Mouse (Mus musculus) intestine, embryonic 14.5 days (tissue): ENCODE measurements around the gene Hoxd4. TPM values are rescaled to one million over a fixed set of nuclear protein-coding genes. Genes with fewer than 3 reads are reported as not detected.

Experiments used
- ATAC-seq: fragments of 200-750 bp; cut with Nextera tagmentation; replicated peaks from 2 replicates; pipeline ENCODE4 v1.8.0; 2017; ENCODE audit warnings: low read depth, moderate number of reproducible peaks, moderate TSS enrichment, moderate library complexity; ENCODE audit not compliant: low FRiP score, low TSS enrichment
- DNase-seq: peaks from one replicate; pipeline ENCODE4 v3.0.0-alpha.2; 2018; ENCODE audit warnings: low spot score
- H3K27ac ChIP-seq: fragments of 300-500 bp; sonication (generic); 2 replicates; pipeline ENCODE4 v1.5.1; 2014; ENCODE audit warnings: low read depth, mild to moderate bottlenecking, control low read depth
- H3K27me3 ChIP-seq: fragments of 300-500 bp; sonication (generic); replicated peaks from 2 replicates; pipeline ENCODE4 v1.6.1; 2014; ENCODE audit warnings: low read length, control low read depth; ENCODE audit not compliant: control insufficient read depth, insufficient read depth
- H3K36me3 ChIP-seq: fragments of 300-500 bp; sonication (generic); 2 replicates; pipeline ENCODE4 v1.6.1; 2014; ENCODE audit warnings: low read length, control low read depth; ENCODE audit not compliant: control insufficient read depth, insufficient read depth
- H3K4me1 ChIP-seq: fragments of 300-500 bp; sonication (generic); replicated peaks from 2 replicates; pipeline ENCODE4 v1.6.1; 2014; ENCODE audit warnings: low read length, control low read depth, mixed read lengths; ENCODE audit not compliant: control insufficient read depth, insufficient read depth
- H3K4me2 ChIP-seq: fragments of 300-500 bp; sonication (generic); 2 replicates; pipeline ENCODE4 v1.6.1; 2014; ENCODE audit warnings: low read length
- H3K4me3 ChIP-seq: fragments of 300-500 bp; sonication (generic); 2 replicates; pipeline ENCODE4 v1.5.1; 2014; ENCODE audit warnings: low read depth, low read length, control low read depth, mixed read lengths
- H3K9ac ChIP-seq: fragments of 300-500 bp; sonication (generic); 2 replicates; pipeline ENCODE4 v1.6.1; 2014; ENCODE audit warnings: mild to moderate bottlenecking, low read length
- H3K9me3 ChIP-seq: fragments of 300-500 bp; sonication (generic); 2 replicates; pipeline ENCODE4 v1.6.1; 2016; ENCODE audit warnings: low read length, control low read depth; ENCODE audit not compliant: control insufficient read depth
- WGBS: fragments of 180-500 bp; shearing (Covaris S2); extraction: QIAGEN DNeasy Blood & Tissue Kit; methylation state at CpG from one replicate; pipeline ENCODE4 v1.1.7; 2014; 5-methylcytosine and 5-hydroxymethylcytosine counted together
- polyA plus RNA-seq: library from polyadenylated mRNA; unstranded; fragments of >200 nt; fragmentation: Nextera tagmentation; extraction: Ambion mirVana; gene quantifications from 2 replicates; pipeline ENCODE4 v1.2.1, GENCODE M21; 2014

Gene Hoxd4
- polyA plus RNA-seq, 1 experiment from 2014 or later, result 1.6 TPM

GRCm38 (mm10) chr2:74688795-74689573 is 22.7 kb upstream of the Hoxd4 start:
- peak; percentile 71 for DNase-seq
- H3K36me3 ChIP-seq, result no peaks in the 10 kb centered on the region
- peak overlapping the region; percentile 29 for H3K4me2 ChIP-seq
- H3K9ac ChIP-seq, result peak overlapping the region; percentile 42; the same call in 1 of the 2 replicates
- H3K9me3 ChIP-seq, result no peaks in the 10 kb centered on the region
- WGBS, result 8% methylated on average over 12 of the region's 12 CpGs
- H3K27me3 ChIP-seq, result peaks cover 100% of the 10 kb centered on the region
- H3K4me3 ChIP-seq, result no peak overlapping the region
- H3K4me1 ChIP-seq, result no peaks in the 10 kb centered on the region
- ATAC-seq, result no peak
- peak overlapping the region; percentile 4; the same call in 1 of the 2 replicates for H3K27ac ChIP-seq

- Histone ChIP-seq H3K36me3 (no peaks in the 10 kb centered on the region), H3K9me3 (no peaks in the 10 kb centered on the region), H3K27me3 (peaks cover 100% of the 10 kb centered on the region), H3K4me1 (no peaks in the 10 kb centered on the region), H3K27ac (peak overlapping the region; percentile 59), H3K4me3 (peak overlapping the region; percentile 13), H3K9ac (peak overlapping the region; percentile 42), H3K4me2 (peak overlapping the region; percentile 29)
- ATAC-seq (no peak), DNase-seq (peak; percentile 80)
- 3% methylated on average over 24 of the region's 24 CpGs for WGBS
These were observed 22.0 kb upstream of the Hoxd4 start for GRCm38 (mm10) chr2:74689574-74690337.

DNA sequence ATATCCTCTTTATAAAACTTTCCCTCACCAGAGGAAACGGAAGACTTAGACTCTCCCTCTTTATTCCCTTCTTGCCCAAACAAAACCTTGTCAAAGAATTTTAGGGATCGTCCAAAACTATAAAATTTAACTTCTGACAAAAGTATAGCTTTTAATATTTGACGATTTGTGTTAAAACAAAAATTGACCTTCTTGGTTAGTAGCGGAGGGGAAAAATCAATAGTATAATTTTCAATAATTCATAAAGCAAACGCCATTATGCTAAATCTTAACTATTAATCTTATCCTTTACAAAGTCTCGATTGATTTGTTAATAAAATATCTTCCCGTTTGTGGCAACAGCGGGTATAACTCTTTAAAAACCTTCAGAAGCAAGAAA is 21.4 kb upstream of the Hoxd4 start:
- H3K36me3 ChIP-seq, result no peaks in the 10 kb centered on the region
- peak overlapping the region; percentile 59 for H3K27ac ChIP-seq
- ATAC-seq (no peak), DNase-seq (no peak)
- no peaks in the 10 kb centered on the region for H3K9me3 ChIP-seq
- no peaks in the 10 kb centered on the region for H3K4me1 ChIP-seq
- WGBS, result 12% methylated on average over 8 of the region's 8 CpGs
- H3K4me3 ChIP-seq, result peak overlapping the region; percentile 30
- H3K9ac ChIP-seq, result peak overlapping the region; percentile 42
- H3K27me3 ChIP-seq, result peaks cover 100% of the 10 kb centered on the region
- peak overlapping the region; percentile 29 for H3K4me2 ChIP-seq

- 2% methylated on average over 56 of the region's 56 CpGs for WGBS
- H3K27me3 ChIP-seq, result peaks cover 100% of the 10 kb centered on the region
These were observed 20.4 kb upstream of the Hoxd4 start, which contains the start of gene Hoxd10 for GRCm38 (mm10) chr2:74691022-74691951. Gene Hoxd10 (plus strand): TSS chr2:74691924.

DNA sequence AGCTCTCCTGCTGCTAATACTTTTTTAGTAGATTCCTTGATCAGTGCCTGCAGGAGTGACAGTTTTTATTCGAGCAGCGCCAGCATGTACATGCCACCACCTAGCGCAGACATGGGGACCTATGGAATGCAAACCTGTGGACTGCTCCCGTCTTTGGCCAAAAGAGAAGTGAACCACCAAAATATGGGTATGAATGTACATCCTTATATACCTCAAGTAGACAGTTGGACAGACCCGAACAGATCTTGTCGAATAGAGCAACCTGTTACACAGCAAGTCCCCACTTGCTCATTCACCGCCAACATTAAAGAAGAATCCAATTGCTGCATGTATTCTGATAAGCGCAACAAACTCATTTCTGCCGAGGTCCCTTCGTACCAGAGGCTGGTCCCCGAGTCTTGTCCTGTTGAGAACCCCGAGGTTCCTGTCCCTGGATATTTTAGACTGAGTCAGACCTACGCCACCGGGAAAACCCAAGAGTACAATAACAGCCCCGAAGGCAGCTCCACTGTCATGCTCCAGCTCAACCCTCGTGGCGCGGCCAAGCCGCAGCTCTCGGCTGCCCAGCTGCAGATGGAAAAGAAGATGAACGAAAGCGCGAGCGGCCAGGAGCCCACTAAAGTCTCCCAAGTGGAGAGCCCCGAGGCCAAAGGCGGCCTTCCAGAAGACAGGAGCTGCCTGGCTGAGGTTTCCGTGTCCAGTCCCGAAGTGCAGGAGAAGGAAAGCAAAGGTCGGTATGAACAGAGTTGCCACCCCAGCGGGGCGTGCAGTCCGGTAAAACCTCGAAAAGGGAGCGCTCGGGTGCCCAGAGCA is 19.5 kb upstream of the Hoxd4 start:
- ATAC-seq (no peak), DNase-seq (no peak)
- H3K4me1 ChIP-seq, result no peaks in the 10 kb centered on the region
- H3K27me3 ChIP-seq, result peaks cover 100% of the 10 kb centered on the region
- peak overlapping the region; percentile 41 for H3K4me2 ChIP-seq
- peak overlapping the region; percentile 53 for H3K9ac ChIP-seq
- H3K36me3 ChIP-seq, result no peaks in the 10 kb centered on the region
- whole genome bisulfite sequencing, result 6% methylated on average over 35 of the region's 35 CpGs
- peak overlapping the region; percentile 30 for H3K4me3 ChIP-seq
- H3K9me3 ChIP-seq, result no peaks in the 10 kb centered on the region
- peak overlapping the region; percentile 57 for H3K27ac ChIP-seq

More at GRCm38 (mm10) chr2:74691022-74691951, 20.4 kb upstream of the Hoxd4 start, which contains the start of gene Hoxd10:
- Histone ChIP-seq H3K4me3 (peak within 1 kb of the TSS; percentile 30), H3K9ac (peak within 1 kb of the TSS; percentile 53), H3K4me1 (no peaks in the 10 kb centered on the region), H3K36me3 (no peaks in the 10 kb centered on the region), H3K4me2 (peak within 1 kb of the TSS; percentile 41), H3K27ac (peak within 1 kb of the TSS; percentile 57), H3K9me3 (no peaks in the 10 kb centered on the region)
- ATAC-seq (peak; percentile 75), DNase-seq (no peak)

DNA sequence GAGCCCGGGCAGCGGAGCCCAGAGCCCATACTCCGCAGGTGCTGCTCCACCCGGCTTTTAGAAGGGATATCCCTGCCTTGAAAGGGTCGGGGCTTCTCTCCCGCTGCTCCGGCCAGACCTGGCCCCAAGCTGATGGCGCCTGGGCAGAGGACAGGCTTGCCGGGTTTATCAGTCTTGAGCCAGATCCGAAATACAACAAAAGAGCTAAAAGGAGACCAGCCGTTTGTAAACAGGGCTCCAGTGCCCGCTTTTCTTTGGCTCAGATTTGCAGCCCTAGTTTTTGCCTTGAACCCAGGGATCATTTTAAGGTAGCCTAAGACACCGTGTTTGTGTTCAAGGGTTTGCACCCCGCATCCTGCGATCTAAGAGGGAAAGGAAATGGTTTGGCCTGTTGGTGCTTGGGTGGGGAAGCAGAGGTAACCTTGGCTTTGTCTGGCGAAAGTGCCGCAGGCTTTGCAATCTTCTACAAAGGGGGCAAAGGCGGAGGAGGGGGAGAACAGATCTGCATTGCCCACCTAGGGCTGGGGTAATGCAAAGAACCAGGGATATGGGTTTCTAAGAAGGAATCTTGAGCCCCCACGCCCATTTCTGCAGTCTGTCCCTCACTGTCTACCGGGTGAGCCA is 18.8 kb upstream of the Hoxd4 start:
- H3K4me2 ChIP-seq, result peak overlapping the region; percentile 41
- peak overlapping the region; percentile 57 for H3K27ac ChIP-seq
- peaks cover 100% of the 10 kb centered on the region for H3K27me3 ChIP-seq

DNA sequence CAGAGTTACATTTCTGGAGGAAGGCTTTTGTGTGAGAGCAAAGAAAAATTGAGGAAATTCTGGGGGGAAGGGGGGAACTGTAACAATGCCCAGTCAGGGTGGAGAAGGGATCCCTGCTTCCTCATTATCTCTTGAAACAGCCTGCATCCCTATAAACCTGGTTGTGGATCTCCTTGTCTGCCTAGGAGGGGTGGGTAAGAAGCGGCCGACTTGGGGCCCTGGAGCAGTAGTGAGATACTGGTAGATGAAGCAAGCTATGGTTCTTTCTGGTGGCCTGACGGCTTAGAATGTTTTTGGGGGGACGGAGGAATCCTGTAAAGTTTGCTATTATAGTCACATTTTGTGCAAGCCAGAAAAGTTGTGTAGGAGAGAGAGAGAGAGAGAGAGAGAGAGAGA is 18.3 kb upstream of the Hoxd4 start:
- Histone ChIP-seq H3K9ac (peak overlapping the region; percentile 53), H3K4me3 (peak overlapping the region; percentile 30)

More for the DNA sequence above, 18.8 kb upstream of the Hoxd4 start:
- ATAC-seq (no peak), DNase-seq (no peak)
- H3K9ac ChIP-seq, result peak overlapping the region; percentile 53
- no peaks in the 10 kb centered on the region for H3K9me3 ChIP-seq
- H3K36me3 ChIP-seq, result no peaks in the 10 kb centered on the region
- WGBS, result 6% methylated on average over 20 of the region's 20 CpGs
- H3K4me1 ChIP-seq, result no peaks in the 10 kb centered on the region
- H3K4me3 ChIP-seq, result peak overlapping the region; percentile 30

More for the DNA sequence above, 18.3 kb upstream of the Hoxd4 start:
- H3K27ac ChIP-seq, result peak overlapping the region; percentile 57; the same call in 1 of the 2 replicates
- WGBS, result 12% methylated on average over 4 of the region's 4 CpGs
- no peak for ATAC-seq
- H3K36me3 ChIP-seq, result no peaks in the 10 kb centered on the region
- H3K9me3 ChIP-seq, result no peaks in the 10 kb centered on the region
- no peaks in the 10 kb centered on the region for H3K4me1 ChIP-seq
- peaks cover 100% of the 10 kb centered on the region for H3K27me3 ChIP-seq
- peak overlapping the region; percentile 41; the same call in 1 of the 2 replicates for H3K4me2 ChIP-seq
- no peak for DNase-seq
